In the genomic region with DNA sequence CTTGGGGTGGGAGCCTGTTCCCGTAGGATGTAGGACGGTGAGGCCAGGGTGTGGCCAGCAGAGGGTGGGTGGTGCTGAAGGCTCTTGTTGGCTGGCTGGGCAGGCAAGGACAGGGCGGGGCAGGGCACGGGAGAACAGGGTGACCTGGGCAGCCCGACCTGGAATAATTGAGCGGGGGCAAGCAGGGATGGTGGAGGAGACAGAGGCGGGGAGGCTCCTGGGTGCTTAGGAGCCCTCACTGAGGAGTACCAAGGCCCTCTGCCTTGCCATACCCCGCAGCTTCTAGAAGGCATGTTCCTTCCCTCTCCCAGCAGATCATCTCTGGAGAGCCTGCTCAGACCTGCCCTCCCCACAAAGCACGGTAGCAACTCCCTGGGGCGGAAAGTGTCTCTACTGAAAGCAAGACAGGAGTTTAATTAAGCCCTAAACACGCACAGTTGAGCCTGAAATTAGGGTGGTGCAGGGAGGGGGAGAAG, we compare ENCODE assay signal across 15 mouse cellular contexts. TPM values are rescaled to one million over a fixed set of nuclear protein-coding genes. Genes with fewer than 3 reads are reported as not detected.
DNase-seq lines count a peak whose midpoint lies in the region; ATAC-seq and TF ChIP-seq lines count a peak whose summit lies in the region.
"Had no signal": no experiment of that assay in that cellular context is flagged by ENCODE, and none has a peak within 500 bp of the region (broad histone marks: within the 10 kb centered on the region; RNA-seq: fewer than 3 reads in every experiment).

No protein-coding gene starts in this region.

- TF ChIP-seq CTCF in stomach, postnatal 0 days (IDR thresholded peaks at IDR 0.05; ENCODE audit: low read depth) = peak; percentile 22; the same call in 1 of the 2 replicates

- H3K9me3 ChIP-seq in embryonic facial prominence, embryonic 14.5 days (ENCODE audit: control insufficient read depth, low read length) = no peaks in the 10 kb centered on the region
- H3K9me3 ChIP-seq in limb, embryonic 15.5 days = no peaks in the 10 kb centered on the region
- no peaks in the 10 kb centered on the region for H3K9me3 ChIP-seq in stomach, postnatal 0 days (ENCODE audit: control insufficient read depth, low read length)
- H3K9me3 ChIP-seq in forebrain, embryonic 14.5 days (replicated peaks; ENCODE audit: control insufficient read depth, low read length) = no peaks in the 10 kb centered on the region
- H3K9me3 ChIP-seq: hindbrain, embryonic 10.5 days had no signal

- no peaks in the 10 kb centered on the region for H3K36me3 ChIP-seq in embryonic facial prominence, embryonic 14.5 days (ENCODE audit: control insufficient read depth, insufficient read depth, low read length)
- H3K36me3 ChIP-seq in limb, embryonic 15.5 days = no peaks in the 10 kb centered on the region
- no peaks in the 10 kb centered on the region for H3K36me3 ChIP-seq in stomach, postnatal 0 days (ENCODE audit: control insufficient read depth, insufficient read depth, low read length)
- no peaks in the 10 kb centered on the region for H3K36me3 ChIP-seq in forebrain, embryonic 14.5 days (ENCODE audit: control insufficient read depth, insufficient read depth, low read length)
- H3K36me3 ChIP-seq: hindbrain, embryonic 10.5 days had no signal

- H3K4me2 ChIP-seq in embryonic facial prominence, embryonic 14.5 days (ENCODE audit: low read depth, low read length) = no peak overlapping the region
- H3K4me2 ChIP-seq in limb, embryonic 15.5 days = no peak overlapping the region
- peak overlapping the region; percentile 41; the same call in 1 of the 2 replicates for H3K4me2 ChIP-seq in stomach, postnatal 0 days (replicated peaks; ENCODE audit: low read depth)
- no peak overlapping the region for H3K4me2 ChIP-seq in forebrain, embryonic 14.5 days (ENCODE audit: low read length)

- H3K4me3 ChIP-seq in embryonic facial prominence, embryonic 14.5 days (ENCODE audit: low read depth, low read length) = no peak overlapping the region
- H3K4me3 ChIP-seq in limb, embryonic 15.5 days = no peak overlapping the region
- no peak overlapping the region for H3K4me3 ChIP-seq in stomach, postnatal 0 days (ENCODE audit: low read depth, low read length)
- no peak overlapping the region for H3K4me3 ChIP-seq in forebrain, embryonic 14.5 days (ENCODE audit: low read depth, low read length)
- H3K4me3 ChIP-seq: erythroblast, embryonic 14.5 days; heart, adult 2 months; hindbrain, embryonic 10.5 days had no signal

- peak; percentile 84 for ATAC-seq in embryonic facial prominence, embryonic 14.5 days (ENCODE audit: low read depth)
- no peak for ATAC-seq in limb, embryonic 15.5 days (ENCODE audit: insufficient number of reproducible peaks, low FRiP score, low TSS enrichment, low read depth)
- ATAC-seq in stomach, postnatal 0 days (ENCODE audit: low FRiP score, low TSS enrichment) = peak; percentile 69
- no peak for ATAC-seq in forebrain, embryonic 14.5 days

- no peak overlapping the region for H3K27ac ChIP-seq in embryonic facial prominence, embryonic 14.5 days (replicated peaks; ENCODE audit: low read depth, low read length)
- peak overlapping the region; percentile 82 for H3K27ac ChIP-seq in limb, embryonic 15.5 days
- peak overlapping the region; percentile 84 for H3K27ac ChIP-seq in stomach, postnatal 0 days (replicated peaks)
- no peak overlapping the region for H3K27ac ChIP-seq in forebrain, embryonic 14.5 days (ENCODE audit: low read depth, low read length)
- H3K27ac ChIP-seq: heart, adult 2 months; hindbrain, embryonic 10.5 days; macrophage had no signal

- TF ChIP-seq EP300 in stomach, postnatal 0 days (optimal IDR thresholded peaks at IDR 0.05) = no peak

- WGBS in embryonic facial prominence, embryonic 14.5 days = 45% methylated on average over 11 of the region's 11 CpGs
- 30% methylated on average over 11 of the region's 11 CpGs for WGBS in limb, embryonic 15.5 days
- WGBS in stomach, postnatal 0 days = 34% methylated on average over 10 of the region's 11 CpGs
- 40% methylated on average over 11 of the region's 11 CpGs for WGBS in forebrain, embryonic 14.5 days

- DNase-seq in urinary bladder, adult 18-20 months (ENCODE audit: low spot score in 2 of 2) = peak; percentile 49 to 63
- DNase-seq in urinary bladder, postnatal 4 days (ENCODE audit: low spot score in 2 of 2) = no peak
- peak; percentile 90 for DNase-seq in embryonic facial prominence, embryonic 14.5 days (ENCODE audit: low spot score)
- DNase-seq in stomach, postnatal 0 days (ENCODE audit: low spot score) = peak; percentile 76
- DNase-seq in forebrain, embryonic 14.5 days (ENCODE audit: low spot score) = no peak
- DNase-seq in natural killer cell, adult 2 months (ENCODE audit: low spot score in 2 of 2) = no peak
- DNase-seq: adrenal gland, postnatal 10 days; cerebellum, postnatal 36 days; heart, adult 2 months; thymus, postnatal 25 days had no signal

- H3K27me3 ChIP-seq in embryonic facial prominence, embryonic 14.5 days (replicated peaks; ENCODE audit: control insufficient read depth, insufficient read depth, low read length) = no peaks in the 10 kb centered on the region
- no peaks in the 10 kb centered on the region for H3K27me3 ChIP-seq in limb, embryonic 15.5 days
- no peaks in the 10 kb centered on the region for H3K27me3 ChIP-seq in stomach, postnatal 0 days (ENCODE audit: control insufficient read depth, insufficient read depth, low read length)
- no peaks in the 10 kb centered on the region for H3K27me3 ChIP-seq in forebrain, embryonic 14.5 days (replicated peaks; ENCODE audit: control insufficient read depth, insufficient read depth, low read length)
- H3K27me3 ChIP-seq: CH12.LX had no signal

- peaks cover 9% of the 10 kb centered on the region; the same call in 1 of the 2 replicates for H3K4me1 ChIP-seq in embryonic facial prominence, embryonic 14.5 days (ENCODE audit: control insufficient read depth, insufficient read depth, low read length)
- peaks cover 12% of the 10 kb centered on the region; the same call in 1 of the 2 replicates for H3K4me1 ChIP-seq in limb, embryonic 15.5 days
- no peaks in the 10 kb centered on the region for H3K4me1 ChIP-seq in stomach, postnatal 0 days (replicated peaks; ENCODE audit: control insufficient read depth, insufficient read depth)
- H3K4me1 ChIP-seq in forebrain, embryonic 14.5 days (ENCODE audit: control insufficient read depth, insufficient read depth, low read length) = no peaks in the 10 kb centered on the region

- no peak overlapping the region for H3K9ac ChIP-seq in embryonic facial prominence, embryonic 14.5 days (ENCODE audit: low read depth, low read length)
- no peak overlapping the region for H3K9ac ChIP-seq in limb, embryonic 15.5 days
- H3K9ac ChIP-seq in stomach, postnatal 0 days (ENCODE audit: low read length) = 0 out of 2 replicates have a peak overlapping the region, but pooled peaks have one; percentile 3
- H3K9ac ChIP-seq in forebrain, embryonic 14.5 days (ENCODE audit: low read length) = no peak overlapping the region

RNA-seq across cellular contexts. Expression of a gene that starts 14.7 kb away (rescaled TPM):
- polyA plus RNA-seq in embryonic facial prominence, embryonic 14.5 days (2014; fragmentation: Nextera tagmentation; extraction: Ambion mirVana) = 7.7 and 10.8 TPM in 2 replicates
- polyA plus RNA-seq in limb, embryonic 15.5 days (2015; fragmentation: Nextera tagmentation; extraction: Ambion mirVana) = 9.9 and 10.6 TPM in 2 replicates
- polyA plus RNA-seq in stomach, postnatal 0 days (2015; fragmentation: Nextera tagmentation; extraction: Ambion mirVana) = 10.5 and 11.7 TPM in 2 replicates
- 1.8 and 2.7 TPM in 2 replicates for polyA plus RNA-seq in forebrain, embryonic 14.5 days (2014; fragmentation: Nextera tagmentation; extraction: Ambion mirVana)

Comparison
In these comparisons a context has a peak if more than half of its experiments do, and no peak if none do; other contexts are left out.
1. DNase-seq: peak in urinary bladder, adult 18-20 months (2 of 2), embryonic facial prominence, embryonic 14.5 days (single experiment) and stomach, postnatal 0 days (single experiment); none in urinary bladder, postnatal 4 days (0 of 2), forebrain, embryonic 14.5 days (single experiment) and natural killer cell, adult 2 months (0 of 2).
2. ATAC-seq: peak in embryonic facial prominence, embryonic 14.5 days (single experiment) and stomach, postnatal 0 days (single experiment); none in limb, embryonic 15.5 days (single experiment) and forebrain, embryonic 14.5 days (single experiment).
3. H3K27ac ChIP-seq: peak in limb, embryonic 15.5 days (single experiment) and stomach, postnatal 0 days (single experiment); none in embryonic facial prominence, embryonic 14.5 days (single experiment) and forebrain, embryonic 14.5 days (single experiment).